Mouse (Mus musculus) embryonic fibroblast, embryonic 13.5 days (primary cell): ENCODE measurements around the gene Serpine1.

Source experiments
- CTCF ChIP-seq: IDR thresholded peaks from 2 replicates; pipeline ENCODE4 v1.5.1; 2011; ENCODE audit warnings: mild to moderate bottlenecking, control low read depth, low read length, moderate library complexity, borderline replicate concordance; ENCODE audit not compliant: insufficient read depth
- POLR2A ChIP-seq: IDR thresholded peaks from 2 replicates; pipeline ENCODE4 v1.6.1; 2011; ENCODE audit warnings: low read depth, mild to moderate bottlenecking, control low read depth, low read length, moderate library complexity

DNA sequence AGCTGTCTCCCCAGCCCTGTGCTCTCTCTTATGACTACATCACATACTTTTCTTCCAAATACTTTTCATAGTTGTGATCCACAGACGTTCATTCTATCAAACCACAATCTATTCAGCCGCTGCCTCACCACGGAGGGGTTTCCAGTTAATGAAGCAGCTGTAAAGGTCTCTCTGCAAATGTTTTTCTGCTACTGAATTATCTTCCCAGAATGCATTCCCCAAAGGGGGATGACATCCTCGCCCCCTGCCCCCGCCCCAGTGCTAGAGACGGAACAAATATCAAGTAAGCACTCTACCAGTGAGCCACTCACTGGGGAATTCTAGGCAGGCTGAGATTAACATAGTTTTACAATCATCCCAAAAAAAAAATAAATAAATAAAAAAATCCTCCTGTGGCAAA, 36.0 kb upstream of the Serpine1 start:
- 0 out of 2 replicates have a peak, but pooled peaks have one; percentile 15 for TF ChIP-seq POLR2A
- TF ChIP-seq CTCF, result no peak
